Mouse (Mus musculus) forebrain, postnatal 0 days (tissue): ENCODE results near the gene D16Ertd472e. TPM values are rescaled to one million over a fixed set of nuclear protein-coding genes. Genes with fewer than 3 reads are reported as not detected.

Source experiments
- ATAC-seq: fragments of 200-750 bp; cut with Nextera tagmentation; 2 replicates; pipeline ENCODE4 v1.8.0; 2017; ENCODE audit warnings: mild to moderate bottlenecking, moderate library complexity
- DNase-seq: peaks from one replicate; pipeline ENCODE4 v3.0.0-alpha.2; 2015
- H3K27ac ChIP-seq: fragments of 300-500 bp; sonication (generic); 2 replicates; pipeline ENCODE4 v1.5.1; 2014; ENCODE audit warnings: low read depth, mild to moderate bottlenecking, antibody characterized with exemption, low read length, moderate library complexity, mixed read lengths
- H3K27me3 ChIP-seq: fragments of 300-500 bp; sonication (generic); 2 replicates; pipeline ENCODE4 v1.6.1; 2014; ENCODE audit warnings: mild to moderate bottlenecking, low read length, mixed read lengths; ENCODE audit not compliant: insufficient read depth
- H3K36me3 ChIP-seq: fragments of 300-500 bp; sonication (generic); 2 replicates; pipeline ENCODE4 v1.6.1; 2014; ENCODE audit warnings: mild to moderate bottlenecking, moderate library complexity; ENCODE audit not compliant: insufficient read depth
- H3K4me1 ChIP-seq: fragments of 300-500 bp; sonication (generic); 2 replicates; pipeline ENCODE4 v1.6.1; 2014; ENCODE audit warnings: antibody characterized with exemption; ENCODE audit not compliant: insufficient read depth
- H3K4me2 ChIP-seq: fragments of 300-500 bp; sonication (generic); 2 replicates; pipeline ENCODE4 v1.6.1; 2014; ENCODE audit warnings: low read depth, mild to moderate bottlenecking, moderate library complexity
- H3K4me3 ChIP-seq: fragments of 300-500 bp; sonication (generic); 2 replicates; pipeline ENCODE4 v1.5.1; 2014; ENCODE audit warnings: low read depth, low read length, mixed read lengths
- H3K9ac ChIP-seq: fragments of 300-500 bp; sonication (generic); 2 replicates; pipeline ENCODE4 v1.6.1; 2014; ENCODE audit warnings: mild to moderate bottlenecking
- H3K9me3 ChIP-seq: fragments of 300-500 bp; sonication (generic); 2 replicates; pipeline ENCODE4 v1.6.1; 2016; ENCODE audit warnings: low read length
- CTCF ChIP-seq: sonication (generic); IDR thresholded peaks from 2 replicates; pipeline ENCODE4 v1.5.1; 2016; ENCODE audit warnings: antibody characterized with exemption, control low read depth, low read depth
- WGBS: fragments of 180-500 bp; shearing (Covaris S2); extraction: QIAGEN DNeasy Blood & Tissue Kit; methylation state at CpG from one replicate; pipeline ENCODE4 v1.1.7; 2014; 5-methylcytosine and 5-hydroxymethylcytosine counted together
- polyA plus RNA-seq: library from polyadenylated mRNA; unstranded; fragments of >200 nt; fragmentation: Nextera tagmentation; extraction: Ambion mirVana; gene quantifications from 2 replicates; pipeline ENCODE4 v1.2.1, GENCODE M21; 2015
- total RNA-seq: library from RNA; depleted of rRNA; stranded (reverse); fragments of >200 nt; gene quantifications from 2 replicates; pipeline ENCODE4 v1.2.3, GENCODE M21; 2014

The D16Ertd472e gene
- total and polyA plus RNA-seq, 2 experiments from 2014 or later: 7.8 to 9.1 TPM

GRCm38 (mm10) chr16:78595821-78596220, 19.3 kb upstream of the D16Ertd472e start:
- Histone ChIP-seq H3K36me3 (no peaks in the 10 kb centered on the region), H3K4me3 (no peak overlapping the region), H3K9me3 (no peaks in the 10 kb centered on the region), H3K4me1 (no peaks in the 10 kb centered on the region), H3K27ac (no peak overlapping the region), H3K9ac (no peak overlapping the region), H3K4me2 (no peak overlapping the region), H3K27me3 (no peaks in the 10 kb centered on the region)
- no peak for ATAC-seq
- TF ChIP-seq CTCF: no peak
- DNase-seq: no peak
- 95% methylated on average over 7 of the region's 7 CpGs for WGBS

GRCm38 (mm10) chr16:78594154-78594553, 17.6 kb upstream of the D16Ertd472e start:
- Histone ChIP-seq H3K4me2 (no peak overlapping the region), H3K27ac (no peak overlapping the region), H3K4me1 (no peaks in the 10 kb centered on the region), H3K9me3 (no peaks in the 10 kb centered on the region), H3K36me3 (no peaks in the 10 kb centered on the region), H3K4me3 (no peak overlapping the region), H3K27me3 (no peaks in the 10 kb centered on the region), H3K9ac (no peak overlapping the region)
- 66% methylated on average over 3 of the region's 3 CpGs for WGBS
- DNase-seq (no peak), ATAC-seq (no peak)
- no peak for TF ChIP-seq CTCF

GRCm38 (mm10) chr16:78591130-78591529, 14.6 kb upstream of the D16Ertd472e start:
- Histone ChIP-seq H3K4me3 (no peak overlapping the region), H3K9me3 (no peaks in the 10 kb centered on the region), H3K27ac (no peak overlapping the region), H3K36me3 (no peaks in the 10 kb centered on the region), H3K9ac (no peak overlapping the region), H3K4me2 (no peak overlapping the region), H3K27me3 (no peaks in the 10 kb centered on the region), H3K4me1 (no peaks in the 10 kb centered on the region)
- 84% methylated on average over 6 of the region's 6 CpGs for WGBS
- TF ChIP-seq CTCF: no peak
- ATAC-seq (no peak), DNase-seq (no peak)

GRCm38 (mm10) chr16:78588821-78589220, 12.3 kb upstream of the D16Ertd472e start:
- no peaks in the 10 kb centered on the region for H3K9me3 ChIP-seq
- H3K27ac ChIP-seq: no peak overlapping the region
- ATAC-seq (no peak), DNase-seq (no peak)
- no peak overlapping the region for H3K9ac ChIP-seq
- no peaks in the 10 kb centered on the region for H3K36me3 ChIP-seq
- no peak overlapping the region for H3K4me2 ChIP-seq
- no peak for TF ChIP-seq CTCF
- WGBS: 89% methylated on average over 2 of the region's 2 CpGs
- H3K4me1 ChIP-seq: no peaks in the 10 kb centered on the region
- H3K4me3 ChIP-seq: no peak overlapping the region
- no peaks in the 10 kb centered on the region for H3K27me3 ChIP-seq

- H3K4me1 ChIP-seq: no peaks in the 10 kb centered on the region
- H3K4me3 ChIP-seq: no peak overlapping the region
- DNase-seq (no peak), ATAC-seq (no peak)
- H3K27me3 ChIP-seq: no peaks in the 10 kb centered on the region
- no peaks in the 10 kb centered on the region for H3K9me3 ChIP-seq
- H3K36me3 ChIP-seq: no peaks in the 10 kb centered on the region
- no peak overlapping the region for H3K4me2 ChIP-seq
- H3K27ac ChIP-seq: no peak overlapping the region
- WGBS: 67% methylated on average over 7 of the region's 7 CpGs
- TF ChIP-seq CTCF: no peak
- no peak overlapping the region for H3K9ac ChIP-seq
Measured at GRCm38 (mm10) chr16:78586621-78587020, 10.1 kb upstream of the D16Ertd472e start.

- ATAC-seq: no peak
- Histone ChIP-seq H3K4me3 (no peak overlapping the region), H3K9ac (no peak overlapping the region), H3K36me3 (no peaks in the 10 kb centered on the region), H3K27ac (no peak overlapping the region), H3K27me3 (no peaks in the 10 kb centered on the region), H3K9me3 (no peaks in the 10 kb centered on the region), H3K4me2 (no peak overlapping the region), H3K4me1 (no peaks in the 10 kb centered on the region)
- DNase-seq: no peak
- no peak for TF ChIP-seq CTCF
- WGBS: 94% methylated on average over 11 of the region's 11 CpGs
Measured at GRCm38 (mm10) chr16:78585664-78586397, 9.3 kb upstream of the D16Ertd472e start.

- no peak overlapping the region for H3K4me3 ChIP-seq
- ATAC-seq (no peak), DNase-seq (no peak)
- H3K36me3 ChIP-seq: no peaks in the 10 kb centered on the region
- no peaks in the 10 kb centered on the region for H3K4me1 ChIP-seq
- H3K27ac ChIP-seq: no peak overlapping the region
- H3K4me2 ChIP-seq: no peak overlapping the region
- no peaks in the 10 kb centered on the region for H3K27me3 ChIP-seq
- no peak for TF ChIP-seq CTCF
- H3K9me3 ChIP-seq: no peaks in the 10 kb centered on the region
- no peak overlapping the region for H3K9ac ChIP-seq
- 83% methylated on average over 4 of the region's 4 CpGs for WGBS
Measured at GRCm38 (mm10) chr16:78585163-78585562, 8.7 kb upstream of the D16Ertd472e start.
